Mouse (Mus musculus): ENCODE results near the gene Arid1b.

- no peak for TF ChIP-seq ZC3H11A (IDR thresholded peaks at IDR 0.05; ENCODE audit: borderline replicate concordance, low read depth, low read length)
- TF ChIP-seq CHD2 (IDR thresholded peaks at IDR 0.05; ENCODE audit: low read depth, low read length): no peak
- TF ChIP-seq ZNF384 (IDR thresholded peaks at IDR 0.05; ENCODE audit: low read depth, low read length): no peak
- TF ChIP-seq HCFC1 (IDR thresholded peaks at IDR 0.05; ENCODE audit: borderline replicate concordance, insufficient read depth, low read length): no peak
Measured at GRCm38 (mm10) chr17:5194157-5194916, 200.2 kb downstream of the Arid1b start.

Measured in ES-E14 (cell line).